Mouse (Mus musculus) retina, postnatal 7 days (tissue): ENCODE measurements around the gene Fermt3.
"Not testable (repeated sequence)": the region's sequence is repeated elsewhere in the genome, so short reads cannot be mapped to it uniquely, and the experiment has no call there.

Experiments used
- DNase-seq: peaks from one replicate; pipeline ENCODE4 v3.0.0-alpha.2; 2012; ENCODE audit warnings: low read depth, low spot score

The Fermt3 gene

GRCm38 (mm10) chr19:7019191-7019590, at the start of gene Fermt3:
Gene Fermt3 (minus strand): TSS chr19:7019469.
- no peak for DNase-seq

- no peak for DNase-seq
Observed at GRCm38 (mm10) chr19:7068136-7068535, 48.9 kb upstream of the Fermt3 start.

GRCm38 (mm10) chr19:7067344-7068050, 48.2 kb upstream of the Fermt3 start:
- DNase-seq: no peak

- no peak for DNase-seq
Observed at GRCm38 (mm10) chr19:7066828-7067342, 47.6 kb upstream of the Fermt3 start.

GRCm38 (mm10) chr19:7066034-7066827, 47.0 kb upstream of the Fermt3 start:
- DNase-seq: no peak

- peak; percentile 80 for DNase-seq
Observed at GRCm38 (mm10) chr19:7064571-7064970, 45.3 kb upstream of the Fermt3 start.

- no peak for DNase-seq
Observed at GRCm38 (mm10) chr19:7062916-7063315, 43.6 kb upstream of the Fermt3 start.

- DNase-seq: no peak
Observed at GRCm38 (mm10) chr19:7062110-7062509, 42.8 kb upstream of the Fermt3 start.

- no peak for DNase-seq
Observed at GRCm38 (mm10) chr19:7058541-7058940, 39.3 kb upstream of the Fermt3 start.

- no peak for DNase-seq
Observed at GRCm38 (mm10) chr19:7057722-7058207, 38.5 kb upstream of the Fermt3 start.

- DNase-seq: no peak
Observed at GRCm38 (mm10) chr19:7057126-7057721, 38.0 kb upstream of the Fermt3 start.

GRCm38 (mm10) chr19:7056248-7057087, 37.2 kb upstream of the Fermt3 start, which contains the start of gene Macrod1:
Gene Macrod1 (plus strand): TSS chr19:7056810.
- DNase-seq: no peak

GRCm38 (mm10) chr19:7055173-7055572, 35.9 kb upstream of the Fermt3 start:
- no peak for DNase-seq

GRCm38 (mm10) chr19:7054772-7055171, 35.5 kb upstream of the Fermt3 start:
- DNase-seq: no peak

- not testable (repeated sequence) for DNase-seq
Observed at GRCm38 (mm10) chr19:7053382-7053781, 34.1 kb upstream of the Fermt3 start.

GRCm38 (mm10) chr19:7044706-7045105, 25.4 kb upstream of the Fermt3 start:
- no peak for DNase-seq

GRCm38 (mm10) chr19:7044279-7044678, 25.0 kb upstream of the Fermt3 start:
- DNase-seq: no peak

- DNase-seq: no peak
Observed at GRCm38 (mm10) chr19:7041171-7041570, 21.9 kb upstream of the Fermt3 start.

GRCm38 (mm10) chr19:7040637-7041130, 21.4 kb upstream of the Fermt3 start:
- no peak for DNase-seq

- DNase-seq: peak; percentile 99
Observed at GRCm38 (mm10) chr19:7039841-7040636, 20.8 kb upstream of the Fermt3 start, which contains the start of gene Stip1. Gene Stip1 (minus strand): TSS chr19:7039967.
